Mouse (Mus musculus) forebrain, embryonic 16.5 days (tissue): Measurements from ENCODE around the gene Rpl36. TPM values are rescaled to one million over a fixed set of nuclear protein-coding genes. Genes with fewer than 3 reads are reported as not detected.

Source experiments
- ATAC-seq: fragments of 200-750 bp; cut with Nextera tagmentation; 2 replicates; pipeline ENCODE4 v1.8.0; 2017; ENCODE audit warnings: mild to moderate bottlenecking, moderate library complexity
- H3K27ac ChIP-seq: fragments of 300-500 bp; sonication (generic); 2 replicates; pipeline ENCODE4 v1.5.1; 2014; ENCODE audit warnings: low read length, control low read depth
- H3K27me3 ChIP-seq: fragments of 300-500 bp; sonication (generic); replicated peaks from 2 replicates; pipeline ENCODE4 v1.6.1; 2014; ENCODE audit warnings: low read length; ENCODE audit not compliant: control insufficient read depth, insufficient read depth
- H3K36me3 ChIP-seq: fragments of 300-500 bp; sonication (generic); 2 replicates; pipeline ENCODE4 v1.6.1; 2014; ENCODE audit not compliant: control insufficient read depth, insufficient read depth
- H3K4me1 ChIP-seq: fragments of 300-500 bp; sonication (generic); replicated peaks from 2 replicates; pipeline ENCODE4 v1.6.1; 2014; ENCODE audit warnings: low read length; ENCODE audit not compliant: control insufficient read depth, insufficient read depth
- H3K4me2 ChIP-seq: fragments of 300-500 bp; sonication (generic); 2 replicates; pipeline ENCODE4 v1.6.1; 2014; ENCODE audit warnings: mild to moderate bottlenecking, low read length, control low read depth
- H3K4me3 ChIP-seq: fragments of 300-500 bp; sonication (generic); replicated peaks from 2 replicates; pipeline ENCODE4 v1.5.1; 2014; ENCODE audit warnings: mild to moderate bottlenecking, low read length, control low read depth
- H3K9ac ChIP-seq: fragments of 300-500 bp; sonication (generic); replicated peaks from 2 replicates; pipeline ENCODE4 v1.6.1; 2014; ENCODE audit warnings: low read depth, low read length, control low read depth
- H3K9me3 ChIP-seq: fragments of 300-500 bp; sonication (generic); 2 replicates; pipeline ENCODE4 v1.6.1; 2016; ENCODE audit warnings: low read length; ENCODE audit not compliant: control insufficient read depth
- WGBS: fragments of 180-500 bp; shearing (Covaris S2); extraction: QIAGEN DNeasy Blood & Tissue Kit; methylation state at CpG from one replicate; pipeline ENCODE4 v1.1.7; 2014; 5-methylcytosine and 5-hydroxymethylcytosine counted together
- polyA plus RNA-seq: library from polyadenylated mRNA; unstranded; fragments of >200 nt; fragmentation: Nextera tagmentation; extraction: Ambion mirVana; gene quantifications from 2 replicates; pipeline ENCODE4 v1.2.1, GENCODE M21; 2015

Rpl36 gene
- polyA plus RNA-seq, 1 experiment from 2014 or later: 921 TPM

GRCm38 (mm10) chr17:56614391-56615135 lies 1.3 kb downstream of the Rpl36 start:
- peak overlapping the region; percentile 87 for H3K4me2 ChIP-seq
- H3K4me3 ChIP-seq: peak overlapping the region; percentile 71
- peak overlapping the region; percentile 74 for H3K9ac ChIP-seq
- H3K9me3 ChIP-seq: no peaks in the 10 kb centered on the region
- 27% methylated on average over 14 of the region's 14 CpGs for WGBS
- H3K27ac ChIP-seq: no peak overlapping the region
- ATAC-seq: no peak
- H3K36me3 ChIP-seq: peaks cover 20% of the 10 kb centered on the region
- H3K4me1 ChIP-seq: peaks cover 25% of the 10 kb centered on the region
- no peaks in the 10 kb centered on the region for H3K27me3 ChIP-seq

GRCm38 (mm10) chr17:56615136-56615784 lies 2.0 kb downstream of the Rpl36 start:
- Histone ChIP-seq H3K4me2 (no peak overlapping the region), H3K9me3 (no peaks in the 10 kb centered on the region), H3K27me3 (no peaks in the 10 kb centered on the region), H3K9ac (no peak overlapping the region), H3K27ac (no peak overlapping the region), H3K36me3 (peaks cover 26% of the 10 kb centered on the region), H3K4me1 (peaks cover 22% of the 10 kb centered on the region), H3K4me3 (no peak overlapping the region)
- no peak for ATAC-seq
- 88% methylated on average over 11 of the region's 11 CpGs for WGBS

GRCm38 (mm10) chr17:56615792-56616191 lies 2.6 kb downstream of the Rpl36 start:
- Histone ChIP-seq H3K36me3 (peaks cover 31% of the 10 kb centered on the region), H3K4me3 (no peak overlapping the region), H3K4me2 (no peak overlapping the region), H3K9me3 (no peaks in the 10 kb centered on the region), H3K27me3 (no peaks in the 10 kb centered on the region), H3K9ac (no peak overlapping the region), H3K4me1 (peaks cover 17% of the 10 kb centered on the region), H3K27ac (no peak overlapping the region)
- no peak for ATAC-seq
- WGBS: 90% methylated on average over 4 of the region's 4 CpGs

GRCm38 (mm10) chr17:56616725-56617124 lies 3.5 kb downstream of the Rpl36 start:
- 88% methylated on average over 3 of the region's 3 CpGs for WGBS
- H3K27me3 ChIP-seq: no peaks in the 10 kb centered on the region
- no peaks in the 10 kb centered on the region for H3K9me3 ChIP-seq
- no peak overlapping the region for H3K9ac ChIP-seq
- H3K4me2 ChIP-seq: no peak overlapping the region
- ATAC-seq: no peak
- H3K4me1 ChIP-seq: peaks cover 17% of the 10 kb centered on the region
- peaks cover 37% of the 10 kb centered on the region for H3K36me3 ChIP-seq
- no peak overlapping the region for H3K4me3 ChIP-seq
- H3K27ac ChIP-seq: no peak overlapping the region

- Histone ChIP-seq H3K4me2 (no peak overlapping the region), H3K27me3 (no peaks in the 10 kb centered on the region), H3K27ac (no peak overlapping the region), H3K9ac (no peak overlapping the region), H3K9me3 (no peaks in the 10 kb centered on the region), H3K4me1 (peaks cover 17% of the 10 kb centered on the region), H3K36me3 (peaks cover 39% of the 10 kb centered on the region), H3K4me3 (no peak overlapping the region)
- 91% methylated on average over 8 of the region's 8 CpGs for WGBS
- ATAC-seq: no peak
Measured at GRCm38 (mm10) chr17:56617628-56618027, 4.4 kb downstream of the Rpl36 start.

GRCm38 (mm10) chr17:56625495-56625894 lies 12.3 kb downstream of the Rpl36 start:
- H3K9me3 ChIP-seq: no peaks in the 10 kb centered on the region
- peaks cover 24% of the 10 kb centered on the region for H3K4me1 ChIP-seq
- no peaks in the 10 kb centered on the region for H3K27me3 ChIP-seq
- peaks cover 13% of the 10 kb centered on the region; the same call in 1 of the 2 replicates for H3K36me3 ChIP-seq
- H3K27ac ChIP-seq: no peak overlapping the region
- ATAC-seq: no peak
- no peak overlapping the region for H3K4me2 ChIP-seq
- WGBS: 95% methylated on average over 3 of the region's 3 CpGs
- H3K4me3 ChIP-seq: no peak overlapping the region
- H3K9ac ChIP-seq: no peak overlapping the region

- Histone ChIP-seq H3K9ac (peak overlapping the region; percentile 85), H3K27me3 (no peaks in the 10 kb centered on the region), H3K4me1 (peaks cover 24% of the 10 kb centered on the region), H3K4me3 (peak overlapping the region; percentile 91), H3K27ac (no peak overlapping the region; the same call in 1 of the 2 replicates), H3K36me3 (peaks cover 7% of the 10 kb centered on the region; the same call in 1 of the 2 replicates), H3K9me3 (no peaks in the 10 kb centered on the region), H3K4me2 (peak overlapping the region; percentile 97)
- WGBS: under 1% methylated on average over 32 of the region's 32 CpGs
- peak; percentile 22; the same call in 1 of the 2 replicates for ATAC-seq
Measured at GRCm38 (mm10) chr17:56626260-56626659, 13.0 kb downstream of the Rpl36 start.

- 0 out of 2 replicates have a peak, but pooled peaks cover 2% of the 10 kb centered on the region for H3K36me3 ChIP-seq
- peak within 1 kb of the TSS; percentile 91 for H3K4me3 ChIP-seq
- H3K9ac ChIP-seq: peak within 1 kb of the TSS; percentile 85
- H3K27ac ChIP-seq: peak within 1 kb of the TSS; percentile 68
- WGBS: under 1% methylated on average over 51 of the region's 51 CpGs
- H3K27me3 ChIP-seq: no peaks in the 10 kb centered on the region
- no peaks in the 10 kb centered on the region for H3K9me3 ChIP-seq
- peak; percentile 94 for ATAC-seq
- peak within 1 kb of the TSS; percentile 97 for H3K4me2 ChIP-seq
- H3K4me1 ChIP-seq: peaks cover 24% of the 10 kb centered on the region
Measured at GRCm38 (mm10) chr17:56626754-56627470, 13.7 kb downstream of the Rpl36 start, which contains the start of gene Lonp1. TSS of gene Lonp1 (minus strand) at chr17:56626887.
